Mouse (Mus musculus): Measurements from ENCODE around the gene Galk2.

DNA sequence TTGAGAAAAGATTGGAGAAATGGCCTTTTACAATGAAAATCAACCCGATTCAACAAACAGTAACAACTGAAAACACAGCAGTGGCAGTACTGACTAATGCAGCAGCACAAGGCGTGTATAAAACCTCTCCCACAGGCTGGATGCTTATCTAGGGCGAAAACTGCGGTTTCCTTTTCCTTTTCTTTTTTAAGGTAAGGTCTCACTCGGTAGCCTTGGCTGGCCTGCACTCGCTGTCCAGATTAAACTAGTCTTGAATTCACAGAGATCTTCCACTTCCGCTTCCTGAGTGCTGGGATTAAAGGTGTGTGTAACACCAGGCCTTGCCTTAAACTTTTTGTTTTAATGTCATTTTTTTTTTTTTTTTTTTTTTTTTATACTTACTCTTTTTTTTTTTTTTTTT lies 20.8 kb upstream of the Galk2 start:
- TF ChIP-seq GATA1 (IDR thresholded peaks at IDR 0.05; ENCODE audit: borderline replicate concordance, low read length) (no peak), CTCF (IDR thresholded peaks at IDR 0.05; ENCODE audit: low read depth, low read length) (no peak)
